Mouse (Mus musculus): Measurements from ENCODE around the gene Vrk2.

DNA sequence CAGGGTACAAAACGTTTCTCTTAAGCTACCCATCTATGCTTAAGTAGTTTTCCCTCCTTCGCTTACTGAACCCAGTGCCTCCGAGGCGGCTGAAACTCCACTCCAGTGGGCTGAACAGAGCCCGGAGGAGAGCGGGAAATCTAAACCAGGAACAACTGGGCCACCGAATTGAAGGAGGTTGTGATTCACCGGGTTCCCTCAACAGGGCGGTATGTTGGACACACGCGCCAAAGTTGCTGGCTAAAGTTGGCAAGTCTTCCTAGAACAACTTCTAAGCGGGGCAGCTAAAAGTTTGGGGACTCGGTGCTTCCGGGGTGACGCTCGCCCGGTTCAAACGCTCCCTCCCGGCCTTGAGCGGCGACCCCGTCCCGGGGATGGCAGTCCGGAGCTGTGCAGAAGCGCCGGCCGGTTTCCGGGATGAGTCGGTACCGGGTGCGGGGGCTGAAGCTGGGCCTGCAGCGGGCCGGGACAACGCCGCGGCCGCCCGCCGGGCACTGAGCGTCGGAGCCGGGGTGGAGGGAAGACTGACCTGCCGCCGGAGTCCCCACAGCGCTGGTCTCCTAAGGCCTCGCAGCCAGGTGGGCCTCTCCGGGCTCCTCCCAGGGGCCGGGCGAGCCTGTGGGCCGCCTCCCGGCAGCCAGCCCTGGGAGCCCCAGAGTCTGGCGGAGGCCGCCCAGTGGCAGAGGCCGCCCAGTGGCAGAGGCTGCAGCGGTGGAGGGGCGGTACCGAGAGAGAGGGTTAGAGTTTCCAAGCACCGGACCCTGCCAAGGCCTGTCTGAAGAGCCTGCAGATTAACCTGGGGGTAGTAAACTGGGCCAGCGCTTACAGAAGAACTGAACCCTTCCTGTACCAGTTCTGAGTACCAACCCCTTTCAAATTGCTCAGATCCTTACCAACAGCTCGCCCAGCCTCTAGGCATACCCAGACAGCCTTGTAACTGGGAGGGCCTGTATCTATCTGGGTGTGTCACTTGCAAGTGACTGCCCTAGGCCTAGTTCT, at the start of gene Vrk2, which contains the start of gene Gm6899:
- no peak for TF ChIP-seq USF1 (IDR thresholded peaks at IDR 0.05; ENCODE audit: low read depth)
- no peak for TF ChIP-seq MYOG (IDR thresholded peaks at IDR 0.05; ENCODE audit: control insufficient read depth in 1 of 3, insufficient read depth in 1 of 3, insufficient read length in 2 of 3, low read depth in 2 of 3)
- no peak for TF ChIP-seq CEBPB (IDR thresholded peaks at IDR 0.05; ENCODE audit: insufficient read depth, poor library complexity, severe bottlenecking)
- TF ChIP-seq POLR2A (IDR thresholded peaks at IDR 0.05; ENCODE audit: insufficient read length, low read depth): peak; percentile 44
- TF ChIP-seq MAX (IDR thresholded peaks at IDR 0.05; ENCODE audit: low read depth): no peak

Data from myocyte (in vitro differentiated cells).